Mouse (Mus musculus) kidney, postnatal 0 days (tissue): ENCODE data around the gene Meltf. TPM values are rescaled to one million over a fixed set of nuclear protein-coding genes. Genes with fewer than 3 reads are reported as not detected.

ENCODE experiments used
- ATAC-seq: fragments of 200-750 bp; cut with Nextera tagmentation; replicated peaks from 2 replicates; pipeline ENCODE4 v1.8.0; 2017; ENCODE audit warnings: low read depth, moderate number of reproducible peaks, moderate TSS enrichment, moderate library complexity; ENCODE audit not compliant: low FRiP score
- DNase-seq: peaks from one replicate; pipeline ENCODE4 v3.0.0-alpha.2; 2016; ENCODE audit warnings: low spot score
- H3K27ac ChIP-seq: fragments of 300-500 bp; sonication (generic); 2 replicates; pipeline ENCODE4 v1.5.1; 2014; ENCODE audit warnings: mild to moderate bottlenecking
- H3K27me3 ChIP-seq: fragments of 300-500 bp; sonication (generic); 2 replicates; pipeline ENCODE4 v1.6.1; 2014; ENCODE audit warnings: low read length, mixed read lengths; ENCODE audit not compliant: insufficient read depth
- H3K36me3 ChIP-seq: fragments of 300-500 bp; sonication (generic); 2 replicates; pipeline ENCODE4 v1.6.1; 2014; ENCODE audit warnings: low read length, mixed read lengths; ENCODE audit not compliant: insufficient read depth
- H3K4me1 ChIP-seq: fragments of 300-500 bp; sonication (generic); replicated peaks from 2 replicates; pipeline ENCODE4 v1.6.1; 2014; ENCODE audit warnings: antibody characterized with exemption, low read length, mixed read lengths; ENCODE audit not compliant: insufficient read depth
- H3K4me2 ChIP-seq: fragments of 300-500 bp; sonication (generic); 2 replicates; pipeline ENCODE4 v1.6.1; 2014; ENCODE audit warnings: mild to moderate bottlenecking, low read length, moderate library complexity, mixed read lengths
- H3K4me3 ChIP-seq: fragments of 300-500 bp; sonication (generic); replicated peaks from 2 replicates; pipeline ENCODE4 v1.5.1; 2014; ENCODE audit warnings: low read depth, low read length
- H3K9ac ChIP-seq: fragments of 300-500 bp; sonication (generic); 2 replicates; pipeline ENCODE4 v1.6.1; 2014; ENCODE audit warnings: low read depth, low read length
- H3K9me3 ChIP-seq: fragments of 300-500 bp; sonication (generic); replicated peaks from 2 replicates; pipeline ENCODE4 v1.6.1; 2016; ENCODE audit warnings: low read length, inconsistent platforms, mixed read lengths
- CTCF ChIP-seq: IDR thresholded peaks from 2 replicates; pipeline ENCODE4 v1.5.1; 2016; ENCODE audit warnings: antibody characterized with exemption, low read depth, mild to moderate bottlenecking, moderate library complexity
- WGBS: fragments of 180-500 bp; shearing (Covaris S2); extraction: QIAGEN DNeasy Blood & Tissue Kit; methylation state at CpG from one replicate; pipeline ENCODE4 v1.1.7; 2014; 5-methylcytosine and 5-hydroxymethylcytosine counted together
- polyA plus RNA-seq: library from polyadenylated mRNA; unstranded; fragments of >200 nt; fragmentation: Nextera tagmentation; extraction: Ambion mirVana; gene quantifications from 2 replicates; pipeline ENCODE4 v1.2.1, GENCODE M21; 2015

Gene Meltf
- polyA plus RNA-seq, 1 experiment from 2014 or later, result 1.0 TPM

GRCm38 (mm10) chr16:31917776-31918175 is 39.2 kb downstream of the Meltf start:
- ATAC-seq (peak; percentile 63; the same call in 1 of the 2 replicates), DNase-seq (peak; percentile 16)
- H3K9ac ChIP-seq, result no peak overlapping the region
- H3K27me3 ChIP-seq, result no peaks in the 10 kb centered on the region
- no peak for TF ChIP-seq CTCF
- H3K9me3 ChIP-seq, result no peaks in the 10 kb centered on the region
- no peak overlapping the region for H3K27ac ChIP-seq
- WGBS, result 54% methylated on average over 11 of the region's 11 CpGs
- no peaks in the 10 kb centered on the region for H3K36me3 ChIP-seq
- peak overlapping the region; percentile 44 for H3K4me2 ChIP-seq
- no peak overlapping the region for H3K4me3 ChIP-seq
- H3K4me1 ChIP-seq, result no peaks in the 10 kb centered on the region

GRCm38 (mm10) chr16:31918248-31918724 is 39.7 kb downstream of the Meltf start:
- H3K4me3 ChIP-seq, result no peak overlapping the region
- no peaks in the 10 kb centered on the region for H3K27me3 ChIP-seq
- DNase-seq (peak; percentile 91), ATAC-seq (peak; percentile 27; the same call in 1 of the 2 replicates)
- no peaks in the 10 kb centered on the region for H3K4me1 ChIP-seq
- TF ChIP-seq CTCF, result peak; percentile 95
- peak overlapping the region; percentile 44 for H3K4me2 ChIP-seq
- H3K9ac ChIP-seq, result no peak overlapping the region
- H3K9me3 ChIP-seq, result no peaks in the 10 kb centered on the region
- 5% methylated on average over 14 of the region's 14 CpGs for WGBS
- H3K27ac ChIP-seq, result no peak overlapping the region
- H3K36me3 ChIP-seq, result no peaks in the 10 kb centered on the region

- no peak overlapping the region for H3K9ac ChIP-seq
- H3K4me2 ChIP-seq, result no peak overlapping the region
- ATAC-seq (no peak), DNase-seq (no peak)
- WGBS, result 74% methylated on average over 6 of the region's 6 CpGs
- H3K9me3 ChIP-seq, result no peaks in the 10 kb centered on the region
- no peak for TF ChIP-seq CTCF
- no peak overlapping the region for H3K4me3 ChIP-seq
- H3K4me1 ChIP-seq, result no peaks in the 10 kb centered on the region
- H3K27ac ChIP-seq, result no peak overlapping the region
- no peaks in the 10 kb centered on the region for H3K36me3 ChIP-seq
- H3K27me3 ChIP-seq, result no peaks in the 10 kb centered on the region
Observed at GRCm38 (mm10) chr16:31924368-31924767, 45.8 kb downstream of the Meltf start.

GRCm38 (mm10) chr16:31926091-31926490 is 47.5 kb downstream of the Meltf start:
- WGBS, result 62% methylated on average over 6 of the region's 6 CpGs
- DNase-seq (no peak), ATAC-seq (no peak)
- Histone ChIP-seq H3K9ac (no peak overlapping the region), H3K27me3 (no peaks in the 10 kb centered on the region), H3K4me3 (no peak overlapping the region), H3K36me3 (no peaks in the 10 kb centered on the region), H3K4me2 (no peak overlapping the region), H3K27ac (0 out of 2 replicates have a peak overlapping the region, but pooled peaks have one; percentile 31), H3K9me3 (no peaks in the 10 kb centered on the region), H3K4me1 (no peaks in the 10 kb centered on the region)
- no peak for TF ChIP-seq CTCF

GRCm38 (mm10) chr16:31926547-31927182 is 48.1 kb downstream of the Meltf start:
- Histone ChIP-seq H3K4me2 (no peak overlapping the region), H3K36me3 (no peaks in the 10 kb centered on the region), H3K4me3 (no peak overlapping the region), H3K27ac (0 out of 2 replicates have a peak overlapping the region, but pooled peaks have one; percentile 31), H3K9me3 (no peaks in the 10 kb centered on the region), H3K9ac (no peak overlapping the region), H3K27me3 (no peaks in the 10 kb centered on the region), H3K4me1 (no peaks in the 10 kb centered on the region)
- 73% methylated on average over 13 of the region's 13 CpGs for WGBS
- peak; percentile 37; the same call in 1 of the 2 replicates for ATAC-seq
- no peak for TF ChIP-seq CTCF
- no peak for DNase-seq

- no peaks in the 10 kb centered on the region for H3K27me3 ChIP-seq
- 84% methylated on average over 5 of the region's 5 CpGs for WGBS
- H3K9me3 ChIP-seq, result no peaks in the 10 kb centered on the region
- no peak overlapping the region for H3K4me2 ChIP-seq
- no peak overlapping the region for H3K4me3 ChIP-seq
- no peak for DNase-seq
- H3K9ac ChIP-seq, result no peak overlapping the region
- no peak for ATAC-seq
- TF ChIP-seq CTCF, result no peak
- H3K36me3 ChIP-seq, result no peaks in the 10 kb centered on the region
- no peak overlapping the region for H3K27ac ChIP-seq
- no peaks in the 10 kb centered on the region for H3K4me1 ChIP-seq
Observed at GRCm38 (mm10) chr16:31927412-31927811, 48.8 kb downstream of the Meltf start.
